Comparison of ENCODE assay signal across 8 mouse cellular contexts in genomic region chr10:127526048-127526447, GRCm38 (mm10). TPM values are rescaled to one million over a fixed set of nuclear protein-coding genes. Genes with fewer than 3 reads are reported as not detected.
DNase-seq lines count a peak whose midpoint lies in the region; ATAC-seq and TF ChIP-seq lines count a peak whose summit lies in the region.

No protein-coding gene starts in this region.

- no peak for DNase-seq in kidney, adult 8-10 months
- DNase-seq in liver, embryonic 14.5 days (ENCODE audit: low read depth in 3 of 3, low spot score in 3 of 3), result no peak
- peak; percentile 64 for DNase-seq in thymus, adult 2 months
- no peak for DNase-seq in adrenal gland, adult 18-20 months (ENCODE audit: low spot score in 2 of 2)
- DNase-seq in left cerebral cortex, adult 18-20 months (ENCODE audit: low spot score in 2 of 2), result no peak
- no peak for DNase-seq in layer of hippocampus, adult 9-11 months

- peak overlapping the region; percentile 52 for H3K4me2 ChIP-seq in kidney, embryonic 16.5 days (replicated peaks; ENCODE audit: low read depth, low read length)
- peak overlapping the region; percentile 83 for H3K4me2 ChIP-seq in forebrain, embryonic 13.5 days
- H3K4me2 ChIP-seq in liver, embryonic 14.5 days (ENCODE audit: low read depth), result peak overlapping the region; percentile 11

- no peaks in the 10 kb centered on the region for H3K36me3 ChIP-seq in kidney, embryonic 16.5 days (ENCODE audit: insufficient read depth, low read length)
- no peaks in the 10 kb centered on the region for H3K36me3 ChIP-seq in forebrain, embryonic 13.5 days (ENCODE audit: poor library complexity, severe bottlenecking)
- no peaks in the 10 kb centered on the region for H3K36me3 ChIP-seq in liver, embryonic 14.5 days (replicated peaks; ENCODE audit: control insufficient read depth, insufficient read depth, low read depth)
- H3K36me3 ChIP-seq in thymus, adult 2 months (ENCODE audit: control insufficient read depth, insufficient read depth, low read length), result no peaks in the 10 kb centered on the region

- ATAC-seq in kidney, embryonic 16.5 days (ENCODE audit: low FRiP score, low TSS enrichment), result no peak
- no peak for ATAC-seq in forebrain, embryonic 13.5 days
- no peak for ATAC-seq in liver, embryonic 14.5 days (ENCODE audit: insufficient read depth)

- H3K9me3 ChIP-seq in kidney, embryonic 16.5 days (ENCODE audit: low read length), result no peaks in the 10 kb centered on the region
- no peaks in the 10 kb centered on the region for H3K9me3 ChIP-seq in forebrain, embryonic 13.5 days (replicated peaks)
- H3K9me3 ChIP-seq in liver, embryonic 14.5 days (ENCODE audit: control insufficient read depth, low read length), result no peaks in the 10 kb centered on the region

- no peak for TF ChIP-seq CTCF in liver, embryonic 14.5 days (IDR thresholded peaks at IDR 0.05; ENCODE audit: low read depth)
- TF ChIP-seq CTCF in thymus, adult 2 months (IDR thresholded peaks at IDR 0.05; ENCODE audit: borderline replicate concordance, control insufficient read depth, extremely low read depth, insufficient read depth, low read length, poor library complexity), result no peak

- H3K27me3 ChIP-seq in kidney, embryonic 16.5 days (ENCODE audit: insufficient read depth, low read length), result peaks cover 83% of the 10 kb centered on the region
- H3K27me3 ChIP-seq in forebrain, embryonic 13.5 days, result peaks cover 75% of the 10 kb centered on the region
- peaks cover 74% of the 10 kb centered on the region for H3K27me3 ChIP-seq in liver, embryonic 14.5 days (ENCODE audit: control insufficient read depth, insufficient read depth, low read length)
- peaks cover 33% of the 10 kb centered on the region for H3K27me3 ChIP-seq in thymus, adult 2 months (ENCODE audit: control insufficient read depth, insufficient read depth, low read length)

- under 1% methylated on average over 26 of the region's 26 CpGs for WGBS in kidney, embryonic 16.5 days
- WGBS in forebrain, embryonic 13.5 days, result 1% methylated on average over 26 of the region's 26 CpGs
- WGBS in liver, embryonic 14.5 days (ENCODE audit: insufficient replicate concordance), result 3% methylated on average over 26 of the region's 26 CpGs
- under 1% methylated on average over 26 of the region's 26 CpGs for WGBS in thymus, adult 2 months

- no peak for TF ChIP-seq EP300 in liver, embryonic 14.5 days (IDR thresholded peaks at IDR 0.05; ENCODE audit: low read depth)

- H3K4me3 ChIP-seq in kidney, embryonic 16.5 days (ENCODE audit: low read length), result peak overlapping the region; percentile 32
- H3K4me3 ChIP-seq in forebrain, embryonic 13.5 days, result peak overlapping the region; percentile 20
- peak overlapping the region in 1 of 2 experiments; percentile 12; a peak in 1 of 4 replicates for H3K4me3 ChIP-seq in liver, embryonic 14.5 days (ENCODE audit: insufficient read depth in 1 of 2, low read depth in 2 of 2, low read length in 2 of 2)
- H3K4me3 ChIP-seq in thymus, adult 2 months (ENCODE audit: control insufficient read depth, insufficient read depth, low read length), result no peak overlapping the region

- H3K27ac ChIP-seq in kidney, embryonic 16.5 days (ENCODE audit: low read length), result no peak overlapping the region
- H3K27ac ChIP-seq in forebrain, embryonic 13.5 days, result no peak overlapping the region
- no peak overlapping the region for H3K27ac ChIP-seq in liver, embryonic 14.5 days
- H3K27ac ChIP-seq in thymus, adult 2 months (ENCODE audit: control insufficient read depth, insufficient read depth, low read length), result no peak overlapping the region

- peak overlapping the region; percentile 16 for H3K9ac ChIP-seq in kidney, embryonic 16.5 days (replicated peaks; ENCODE audit: low read length)
- peak overlapping the region; percentile 43 for H3K9ac ChIP-seq in forebrain, embryonic 13.5 days
- no peak overlapping the region for H3K9ac ChIP-seq in liver, embryonic 14.5 days (replicated peaks)

- peaks cover 31% of the 10 kb centered on the region for H3K4me1 ChIP-seq in kidney, embryonic 16.5 days (ENCODE audit: insufficient read depth, low read length)
- peaks cover 78% of the 10 kb centered on the region for H3K4me1 ChIP-seq in forebrain, embryonic 13.5 days
- H3K4me1 ChIP-seq in liver, embryonic 14.5 days (replicated peaks; ENCODE audit: control insufficient read depth in 2 of 2, insufficient read depth in 2 of 2, low read length in 1 of 2), result peaks cover 4 to 10% of the 10 kb centered on the region in 2 experiments; a peak in 3 of 4 replicates
- H3K4me1 ChIP-seq in thymus, adult 2 months (replicated peaks; ENCODE audit: control insufficient read depth, insufficient read depth, low read length), result peaks cover 30% of the 10 kb centered on the region

- TF ChIP-seq POLR2A in thymus, adult 2 months (IDR thresholded peaks at IDR 0.05; ENCODE audit: control insufficient read depth, extremely low read depth, insufficient read depth, low read length, poor library complexity), result no peak

RNA-seq across cellular contexts. Expression of gene Shmt2, which starts 3.8 kb away (rescaled TPM):
- polyA plus RNA-seq in kidney, embryonic 16.5 days (2015; fragmentation: Nextera tagmentation; extraction: Ambion mirVana), result 119 and 123 TPM in 2 replicates
- 89.6 and 91.5 TPM in 2 replicates for polyA plus RNA-seq in forebrain, embryonic 13.5 days (2015; fragmentation: Nextera tagmentation; extraction: Ambion mirVana)
- 81.0 and 88.6 TPM in 2 replicates for polyA plus RNA-seq in liver, embryonic 14.5 days (2012; rRNA removed)
- 82.7 and 88.2 TPM in 2 replicates for polyA plus RNA-seq in liver, embryonic 14.5 days (2014; fragmentation: Nextera tagmentation; extraction: Ambion mirVana)
- 171 and 198 TPM in 2 replicates for polyA plus RNA-seq in thymus, adult 2 months (2012; rRNA removed)
- 10 to 100 TPM; 38.6 to 46.5 TPM for total RNA-seq in adrenal gland, adult 18-20 months (2021)
- 10 to 100 TPM; 23.4 to 27.0 TPM for total RNA-seq in left cerebral cortex, adult 18-20 months (2021)

RNA-seq across cellular contexts. Expression of gene Nxph4, which starts 8.3 kb away (rescaled TPM):
- polyA plus RNA-seq in kidney, embryonic 16.5 days (2015; fragmentation: Nextera tagmentation; extraction: Ambion mirVana), result 1.8 and 2.3 TPM in 2 replicates
- polyA plus RNA-seq in forebrain, embryonic 13.5 days (2015; fragmentation: Nextera tagmentation; extraction: Ambion mirVana), result 36.8 and 50.7 TPM in 2 replicates
- not detected in 2 replicates for polyA plus RNA-seq in liver, embryonic 14.5 days (2012; rRNA removed)
- 0.13 TPM in 1 of 2 replicates, not detected in the other for polyA plus RNA-seq in liver, embryonic 14.5 days (2014; fragmentation: Nextera tagmentation; extraction: Ambion mirVana)
- 0.06 and 0.20 TPM in 2 replicates for polyA plus RNA-seq in thymus, adult 2 months (2012; rRNA removed)
- total RNA-seq in adrenal gland, adult 18-20 months (2021), result 10 to 100 TPM in 1 of 2 experiments, 1 to 10 TPM in 1; 6.9 to 12.6 TPM
- total RNA-seq in left cerebral cortex, adult 18-20 months (2021), result 1 to 10 TPM; 7.6 to 8.3 TPM

RNA-seq across cellular contexts. Expression of gene Ndufa4l2, which starts 11.3 kb away (rescaled TPM):
- polyA plus RNA-seq in kidney, embryonic 16.5 days (2015; fragmentation: Nextera tagmentation; extraction: Ambion mirVana), result 74.4 and 77.3 TPM in 2 replicates
- 11.9 and 12.8 TPM in 2 replicates for polyA plus RNA-seq in forebrain, embryonic 13.5 days (2015; fragmentation: Nextera tagmentation; extraction: Ambion mirVana)
- polyA plus RNA-seq in liver, embryonic 14.5 days (2012; rRNA removed), result 2.1 and 3.6 TPM in 2 replicates
- polyA plus RNA-seq in liver, embryonic 14.5 days (2014; fragmentation: Nextera tagmentation; extraction: Ambion mirVana), result 2.0 and 5.8 TPM in 2 replicates
- 6.2 and 13.5 TPM in 2 replicates for polyA plus RNA-seq in thymus, adult 2 months (2012; rRNA removed)
- 10 to 100 TPM; 36.0 to 55.3 TPM for total RNA-seq in adrenal gland, adult 18-20 months (2021)
- total RNA-seq in left cerebral cortex, adult 18-20 months (2021), result 1 to 10 TPM; 3.5 to 5.2 TPM

RNA-seq across cellular contexts. Expression of gene Stac3, which starts 24.6 kb away (rescaled TPM):
- 0.85 and 1.9 TPM in 2 replicates for polyA plus RNA-seq in kidney, embryonic 16.5 days (2015; fragmentation: Nextera tagmentation; extraction: Ambion mirVana)
- 1.0 and 1.1 TPM in 2 replicates for polyA plus RNA-seq in forebrain, embryonic 13.5 days (2015; fragmentation: Nextera tagmentation; extraction: Ambion mirVana)
- 0.16 and 0.37 TPM in 2 replicates for polyA plus RNA-seq in liver, embryonic 14.5 days (2012; rRNA removed)
- polyA plus RNA-seq in liver, embryonic 14.5 days (2014; fragmentation: Nextera tagmentation; extraction: Ambion mirVana), result not detected in 2 replicates
- 2.2 and 3.9 TPM in 2 replicates for polyA plus RNA-seq in thymus, adult 2 months (2012; rRNA removed)
- total RNA-seq in adrenal gland, adult 18-20 months (2021), result 1 to 10 TPM; 1.1 to 1.9 TPM
- total RNA-seq in left cerebral cortex, adult 18-20 months (2021), result 1 to 10 TPM; 3.9 to 4.8 TPM

Comparison
In these comparisons a context has a peak if more than half of its experiments do, and no peak if none do; other contexts are left out.
1. H3K4me2 ChIP-seq: peak in every context shown above with its lines; median percentile 83 in forebrain, embryonic 13.5 days; 52 in kidney, embryonic 16.5 days; 11 in liver, embryonic 14.5 days.
2. RNA of gene Nxph4, which starts 8.3 kb away (polyA plus RNA-seq): 36.8 to 50.7 TPM in forebrain, embryonic 13.5 days; 1.8 to 2.3 TPM in kidney, embryonic 16.5 days, 0.06 to 0.20 TPM in thymus, adult 2 months and 0.13 TPM in liver, embryonic 14.5 days; every median in the first group is over 10 times any median in the second.